Mouse (Mus musculus) MEL (cell line): Measurements from ENCODE around the gene Tgfbr3. TPM values are rescaled to one million over a fixed set of nuclear protein-coding genes. Genes with fewer than 3 reads are reported as not detected.
A peak's percentile ranks its signal among the peaks of the same experiment; 100 is the strongest.

ENCODE experiments used
- DNase-seq: peaks from one replicate; pipeline ENCODE4 v3.0.0; 2011; ENCODE audit warnings: low read depth, low spot score
- H3K27ac ChIP-seq: 2 replicates; pipeline ENCODE4 v1.5.1; 2012; ENCODE audit warnings: low read depth, mild to moderate bottlenecking, control low read depth, low read length, moderate library complexity; ENCODE audit not compliant: control insufficient read depth
- H3K27me3 ChIP-seq, 2 experiments: fragments of 150-350 bp in 1 of 2; sonication (generic) in 1 of 2; 2 replicates each; pipeline ENCODE4 v1.6.1; 2012; ENCODE audit warnings: low read length in 2 of 2, mild to moderate bottlenecking in 2 of 2, improper control_type of control experiment in 1 of 2, moderate library complexity in 1 of 2; ENCODE audit not compliant: insufficient read depth in 2 of 2, control insufficient read depth in 1 of 2
- H3K36me3 ChIP-seq, 2 experiments: 2 replicates each; pipeline ENCODE4 v1.6.1; 2012 to 2014; ENCODE audit warnings: low read length in 2 of 2, improper control_type of control experiment in 1 of 2, inconsistent platforms in 1 of 2, mild to moderate bottlenecking in 1 of 2; ENCODE audit not compliant: insufficient read depth in 2 of 2, control insufficient read depth in 1 of 2
- H3K4me1 ChIP-seq, 2 experiments: fragments of 150-350 bp in 1 of 2; sonication (generic) in 1 of 2; 2 replicates each; pipeline ENCODE4 v1.6.1; 2012; ENCODE audit warnings: low read length in 2 of 2, improper control_type of control experiment in 1 of 2, mild to moderate bottlenecking in 1 of 2; ENCODE audit not compliant: insufficient read depth in 2 of 2, control insufficient read depth in 1 of 2
- H3K4me3 ChIP-seq, 2 experiments: fragments of 150-350 bp in 1 of 2; sonication (generic) in 1 of 2; 2 replicates each; pipeline ENCODE4 v1.5.1; 2012; ENCODE audit warnings: low read depth in 2 of 2, low read length in 2 of 2, mild to moderate bottlenecking in 2 of 2, moderate library complexity in 2 of 2, control low read depth in 1 of 2, improper control_type of control experiment in 1 of 2; ENCODE audit not compliant: control insufficient read depth in 1 of 2, insufficient read depth in 1 of 2
- H3K79me2 ChIP-seq: 2 replicates; pipeline ENCODE4 v1.6.1; 2012; ENCODE audit warnings: mild to moderate bottlenecking, low read length, moderate library complexity; ENCODE audit not compliant: control insufficient read depth, poor library complexity, insufficient read depth
- H3K9ac ChIP-seq: 2 replicates; pipeline ENCODE4 v1.6.1; 2012; ENCODE audit warnings: low read depth, mild to moderate bottlenecking, control low read depth, low read length, moderate library complexity; ENCODE audit not compliant: control insufficient read depth, poor library complexity, severe bottlenecking
- H3K9me3 ChIP-seq: fragments of 150-350 bp; sonication (generic); replicated peaks from 2 replicates; pipeline ENCODE4 v1.6.1; 2012; ENCODE audit warnings: mild to moderate bottlenecking, low read length, improper control_type of control experiment, moderate library complexity; ENCODE audit not compliant: insufficient read depth
- CTCF ChIP-seq, 3 experiments: IDR thresholded peaks in 2 of 3; conservative IDR thresholded peaks in 1 of 3; 2 replicates each; pipeline ENCODE4 v1.5.1; 2011 to 2012; ENCODE audit warnings: low read length in 3 of 3, low read depth in 2 of 3, mild to moderate bottlenecking in 2 of 3, improper control_type of control experiment in 1 of 3, inconsistent platforms in 1 of 3, mixed read lengths in 1 of 3, moderate library complexity in 1 of 3; ENCODE audit not compliant: control insufficient read depth in 1 of 3, insufficient read depth in 1 of 3, poor library complexity in 1 of 3, severe bottlenecking in 1 of 3
- E2F4 ChIP-seq: IDR thresholded peaks from 2 replicates; pipeline ENCODE4 v1.6.1; 2011; ENCODE audit warnings: low read depth, low read length, improper control_type of control experiment, borderline replicate concordance
- ETS1 ChIP-seq: IDR thresholded peaks from 2 replicates; pipeline ENCODE4 v1.6.1; 2012; ENCODE audit warnings: low read depth, mild to moderate bottlenecking, inconsistent platforms, low read length, improper control_type of control experiment, moderate library complexity
- HCFC1 ChIP-seq: IDR thresholded peaks from 2 replicates; pipeline ENCODE4 v1.6.1; 2012; ENCODE audit warnings: low read depth, mild to moderate bottlenecking, inconsistent platforms, low read length, improper control_type of control experiment, moderate library complexity
- POLR2AphosphoS5 ChIP-seq: IDR thresholded peaks from 2 replicates; pipeline ENCODE4 v1.6.1; 2012; ENCODE audit warnings: low read depth, borderline replicate concordance, mild to moderate bottlenecking, inconsistent platforms, low read length, moderate library complexity, mixed read lengths
- RAD21 ChIP-seq: IDR thresholded peaks from 2 replicates; pipeline ENCODE4 v1.6.1; 2011; ENCODE audit warnings: mild to moderate bottlenecking, low read depth, low read length, improper control_type of control experiment
- RCOR1 ChIP-seq: IDR thresholded peaks from 2 replicates; pipeline ENCODE4 v1.6.1; 2012; ENCODE audit warnings: low read depth, mild to moderate bottlenecking, inconsistent platforms, low read length, improper control_type of control experiment
- SMC3 ChIP-seq: IDR thresholded peaks from 2 replicates; pipeline ENCODE4 v1.6.1; 2011; ENCODE audit warnings: low read depth, low read length, improper control_type of control experiment
- TCF12 ChIP-seq: IDR thresholded peaks from 2 replicates; pipeline ENCODE4 v1.6.1; 2014; ENCODE audit warnings: low read depth, mild to moderate bottlenecking, inconsistent platforms, low read length, improper control_type of control experiment, moderate library complexity
- UBTF ChIP-seq: IDR thresholded peaks from 2 replicates; pipeline ENCODE4 v1.6.1; 2012; ENCODE audit warnings: low read depth, mild to moderate bottlenecking, inconsistent platforms, low read length, improper control_type of control experiment, moderate library complexity, borderline replicate concordance; ENCODE audit not compliant: insufficient read depth
- USF1 ChIP-seq: IDR thresholded peaks from 2 replicates; pipeline ENCODE4 v1.6.1; 2014; ENCODE audit warnings: low read depth, mild to moderate bottlenecking, inconsistent platforms, low read length, improper control_type of control experiment, moderate library complexity
- USF2 ChIP-seq, 2 experiments: IDR thresholded peaks; 2 replicates each; pipeline ENCODE4 v1.6.1; 2011 to 2012; ENCODE audit warnings: improper control_type of control experiment in 2 of 2, low read length in 2 of 2, borderline replicate concordance in 1 of 2, inconsistent platforms in 1 of 2, low read depth in 1 of 2, mild to moderate bottlenecking in 1 of 2; ENCODE audit not compliant: insufficient read depth in 1 of 2
- ZC3H11A ChIP-seq: IDR thresholded peaks from 2 replicates; pipeline ENCODE4 v1.6.1; 2012; ENCODE audit warnings: low read depth, mild to moderate bottlenecking, inconsistent platforms, low read length, improper control_type of control experiment
- ZKSCAN1 ChIP-seq: IDR thresholded peaks from 2 replicates; pipeline ENCODE4 v1.6.1; 2012; ENCODE audit warnings: low read depth, mild to moderate bottlenecking, inconsistent platforms, low read length, improper control_type of control experiment, moderate library complexity
- ZNF384 ChIP-seq: IDR thresholded peaks from 2 replicates; pipeline ENCODE4 v1.6.1; 2012; ENCODE audit warnings: low read depth, mild to moderate bottlenecking, inconsistent platforms, low read length, improper control_type of control experiment
- polyA plus RNA-seq, 2 experiments: library from polyadenylated mRNA; stranded (reverse) in 1 of 2; unstranded in 1 of 2; fragments of >175 nt in 1 of 2; fragments of >200 nt in 1 of 2; gene quantifications; 2 replicates each; pipeline versions ENCODE4 v1.2.1 to v1.2.4; 2012; ENCODE audit warnings: low replicate concordance in 2 of 2, low read depth in 1 of 2; ENCODE audit not compliant: insufficient read length in 2 of 2, insufficient read depth in 1 of 2, missing spikeins in 1 of 2
- total RNA-seq: library from RNA; depleted of rRNA; stranded (reverse); fragments of 300-350 nt; gene quantifications from 2 replicates; pipeline ENCODE4 v1.2.3, GENCODE M21; 2012

The Tgfbr3 gene
- total and polyA plus RNA-seq, 3 experiments = 3.0 to 5.9 TPM; not detected in 1

DNA sequence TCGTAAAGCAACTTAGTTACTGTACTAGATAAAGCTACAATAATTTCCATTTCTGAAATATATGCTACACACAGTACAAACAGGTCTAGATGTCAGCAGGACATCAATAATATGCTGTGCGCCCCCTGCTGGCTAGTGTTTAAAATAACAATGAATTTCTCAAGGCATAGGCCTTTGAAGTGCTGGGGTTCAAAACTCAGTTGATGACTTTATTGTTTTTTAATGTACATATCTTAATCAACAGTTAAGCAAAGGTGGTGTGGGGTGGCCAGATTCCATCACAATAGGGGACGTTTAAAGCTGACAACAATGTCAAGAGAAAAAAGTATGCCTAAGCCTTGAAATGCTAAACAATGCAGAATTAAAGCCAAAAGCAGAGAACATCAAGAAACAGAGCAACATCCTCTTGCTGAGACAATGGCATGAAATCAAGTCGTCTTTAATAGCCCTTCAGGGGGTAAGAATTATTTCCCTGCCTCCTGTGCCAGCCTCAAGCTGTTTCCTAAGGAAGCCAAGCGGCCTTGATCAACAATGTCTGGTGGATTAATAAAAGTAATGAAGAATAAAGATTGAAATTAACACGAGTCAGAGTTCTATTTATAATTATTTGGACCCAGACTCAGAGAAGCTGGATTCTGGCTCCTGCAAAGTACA is 2.0 kb downstream of the Tgfbr3 start:
- no peaks in the 10 kb centered on the region for H3K4me1 ChIP-seq
- no peak overlapping the region for H3K4me3 ChIP-seq
- H3K36me3 ChIP-seq = no peaks in the 10 kb centered on the region
- H3K79me2 ChIP-seq = no peaks in the 10 kb centered on the region
- no peak overlapping the region for H3K27ac ChIP-seq
- no peak for TF ChIP-seq POLR2AphosphoS5
- TF ChIP-seq RAD21 = peak; percentile 83
- TF ChIP-seq SMC3 = peak; percentile 96
- 0 out of 2 replicates have a peak, but pooled peaks have one; percentile 10 for TF ChIP-seq ZNF384
- peak; percentile 88 for TF ChIP-seq ZC3H11A
- peak; percentile 39 to 82 (median 53) for TF ChIP-seq CTCF (IDR thresholded peaks at IDR 0.05 in 2 of 3, conservative IDR thresholded peaks at IDR 0.05 in 1 of 3; ENCODE audit: control insufficient read depth in 1 of 3, insufficient read depth in 1 of 3, low read depth in 2 of 3, low read length in 3 of 3, poor library complexity in 1 of 3, severe bottlenecking in 1 of 3)
- H3K27me3 ChIP-seq = no peaks in the 10 kb centered on the region; a peak in 1 of 4 replicates
- no peaks in the 10 kb centered on the region for H3K9me3 ChIP-seq
- peak; percentile 73 for DNase-seq
- H3K9ac ChIP-seq = no peak overlapping the region

DNA sequence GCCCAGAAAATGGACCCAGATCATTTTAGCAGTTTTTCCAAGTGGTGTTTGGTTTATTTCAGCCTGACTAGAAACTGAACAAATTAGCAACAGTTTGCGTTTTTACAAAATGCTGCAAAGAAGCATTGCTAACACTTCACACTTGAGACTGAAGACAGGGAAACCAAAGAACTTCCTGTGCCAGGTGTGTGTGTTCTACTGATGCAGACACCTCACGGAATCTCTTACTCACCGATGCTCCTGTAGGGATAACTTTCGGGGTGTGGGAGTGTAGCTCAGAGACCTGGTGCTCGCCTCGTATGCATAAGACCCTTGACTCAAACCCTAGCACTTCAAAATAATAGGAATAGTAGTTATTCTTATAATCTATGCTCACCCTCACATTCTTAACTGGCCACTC is 3.9 kb downstream of the Tgfbr3 start:
- Histone ChIP-seq H3K4me3 (no peak overlapping the region), H3K27me3 (no peaks in the 10 kb centered on the region), H3K27ac (no peak overlapping the region), H3K9ac (no peak overlapping the region), H3K9me3 (no peaks in the 10 kb centered on the region), H3K36me3 (no peaks in the 10 kb centered on the region), H3K79me2 (no peaks in the 10 kb centered on the region), H3K4me1 (no peaks in the 10 kb centered on the region)
- no peak for DNase-seq
- no peak for TF ChIP-seq USF1
- TF ChIP-seq ZKSCAN1 = no peak
- no peak for TF ChIP-seq E2F4
- no peak for TF ChIP-seq USF2 (IDR thresholded peaks at IDR 0.05; ENCODE audit: borderline replicate concordance in 1 of 2, insufficient read depth in 1 of 2, low read depth in 1 of 2, low read length in 2 of 2)
- TF ChIP-seq UBTF = no peak
- TF ChIP-seq TCF12 = no peak
- no peak for TF ChIP-seq RCOR1
- no peak for TF ChIP-seq ZNF384
- no peak for TF ChIP-seq ETS1
- TF ChIP-seq HCFC1 = no peak
- TF ChIP-seq RAD21 = no peak
- TF ChIP-seq SMC3 = no peak
